ENCODE assay signal across 8 mouse cellular contexts in genomic region chr10:78575105-78575632, GRCm38 (mm10). TPM values are rescaled to one million over a fixed set of nuclear protein-coding genes. Genes with fewer than 3 reads are reported as not detected.
A peak's percentile ranks its signal among the peaks of the same experiment; 100 is the strongest.
DNase-seq lines count a peak whose midpoint lies in the region; ATAC-seq and TF ChIP-seq lines count a peak whose summit lies in the region.

No protein-coding gene starts in this region.

- TF ChIP-seq EP300 in heart, postnatal 0 days (IDR thresholded peaks at IDR 0.05; ENCODE audit: low read depth) = no peak

- peaks cover 37% of the 10 kb centered on the region for H3K36me3 ChIP-seq in heart, postnatal 0 days (replicated peaks; ENCODE audit: control insufficient read depth, insufficient read depth, low read length)
- H3K36me3 ChIP-seq in hindbrain, embryonic 14.5 days (replicated peaks; ENCODE audit: control insufficient read depth, insufficient read depth) = peaks cover 35% of the 10 kb centered on the region
- peaks cover 25% of the 10 kb centered on the region; the same call in 1 of the 2 replicates for H3K36me3 ChIP-seq in midbrain, embryonic 12.5 days

- peak overlapping the region; percentile 75 for H3K4me3 ChIP-seq in heart, postnatal 0 days (ENCODE audit: low read depth, low read length)
- peak overlapping the region; percentile 43 for H3K4me3 ChIP-seq in hindbrain, embryonic 14.5 days (replicated peaks; ENCODE audit: low read length)
- peak overlapping the region; percentile 64 for H3K4me3 ChIP-seq in midbrain, embryonic 12.5 days

- 7% methylated on average over 13 of the region's 13 CpGs for WGBS in heart, postnatal 0 days
- 18% methylated on average over 13 of the region's 13 CpGs for WGBS in hindbrain, embryonic 14.5 days
- WGBS in midbrain, embryonic 12.5 days = 18% methylated on average over 13 of the region's 13 CpGs

- H3K9ac ChIP-seq in heart, postnatal 0 days (replicated peaks; ENCODE audit: low read depth, low read length) = peak overlapping the region; percentile 65
- H3K9ac ChIP-seq in hindbrain, embryonic 14.5 days = peak overlapping the region; percentile 59
- peak overlapping the region; percentile 71 for H3K9ac ChIP-seq in midbrain, embryonic 12.5 days (replicated peaks)

- ATAC-seq in heart, postnatal 0 days (ENCODE audit: insufficient read depth, low read depth) = peak; percentile 10; the same call in 1 of the 2 replicates
- ATAC-seq in hindbrain, embryonic 14.5 days (ENCODE audit: low FRiP score) = peak; percentile 47
- ATAC-seq in midbrain, embryonic 12.5 days (ENCODE audit: low FRiP score, low read depth) = peak; percentile 53

- H3K9me3 ChIP-seq in heart, postnatal 0 days (replicated peaks; ENCODE audit: control insufficient read depth, low read length) = no peaks in the 10 kb centered on the region
- no peaks in the 10 kb centered on the region for H3K9me3 ChIP-seq in hindbrain, embryonic 14.5 days (ENCODE audit: control insufficient read depth, low read length)
- H3K9me3 ChIP-seq in midbrain, embryonic 12.5 days = no peaks in the 10 kb centered on the region

- no peaks in the 10 kb centered on the region for H3K27me3 ChIP-seq in heart, postnatal 0 days (ENCODE audit: control insufficient read depth, insufficient read depth, low read length)
- no peaks in the 10 kb centered on the region for H3K27me3 ChIP-seq in hindbrain, embryonic 14.5 days (ENCODE audit: control insufficient read depth, insufficient read depth, low read length)
- no peaks in the 10 kb centered on the region for H3K27me3 ChIP-seq in midbrain, embryonic 12.5 days

- peak overlapping the region; percentile 98 for H3K27ac ChIP-seq in heart, postnatal 0 days (ENCODE audit: low read depth)
- H3K27ac ChIP-seq in hindbrain, embryonic 14.5 days = peak overlapping the region; percentile 76
- peak overlapping the region; percentile 72 for H3K27ac ChIP-seq in midbrain, embryonic 12.5 days (replicated peaks)

- H3K4me1 ChIP-seq in heart, postnatal 0 days (ENCODE audit: control insufficient read depth, insufficient read depth) = peaks cover 9% of the 10 kb centered on the region
- peaks cover 7% of the 10 kb centered on the region; the same call in 1 of the 2 replicates for H3K4me1 ChIP-seq in hindbrain, embryonic 14.5 days (replicated peaks; ENCODE audit: control insufficient read depth, insufficient read depth, low read length)
- H3K4me1 ChIP-seq in midbrain, embryonic 12.5 days = peaks cover 7% of the 10 kb centered on the region; the same call in 1 of the 2 replicates

- intact Hi-C loops in heart, postnatal 10 days (cut with DNase I) = loop anchor here (1.0 to 10.0 kb wide), 2 partner anchors 16 to 570 kb away; partner anchors contain the start of gene Syde1
- intact Hi-C loops in left cerebral cortex, postnatal 36 days (cut with DNase I) = no loop called here

- no peak for TF ChIP-seq CTCF in heart, postnatal 0 days (IDR thresholded peaks at IDR 0.05; ENCODE audit: low read depth)

- peak overlapping the region; percentile 88 for H3K4me2 ChIP-seq in heart, postnatal 0 days (ENCODE audit: low read depth, low read length)
- H3K4me2 ChIP-seq in hindbrain, embryonic 14.5 days (replicated peaks) = peak overlapping the region; percentile 59
- H3K4me2 ChIP-seq in midbrain, embryonic 12.5 days (replicated peaks) = peak overlapping the region; percentile 73

- DNase-seq in heart, postnatal 0 days (ENCODE audit: low spot score) = peak; percentile 19
- no peak for DNase-seq in heart, postnatal 10 days
- DNase-seq in NIH3T3 (ENCODE audit: low read depth) = peak; percentile 52
- no peak for DNase-seq in hindbrain, embryonic 14.5 days (ENCODE audit: low spot score)
- DNase-seq in left cerebral cortex, postnatal 36 days (ENCODE audit: low spot score in 2 of 2) = no peak
- DNase-seq in cerebellum, adult 11 months = no peak
- no peak for DNase-seq in gastrocnemius, adult 18-20 months (ENCODE audit: low spot score)

RNA-seq across cellular contexts. Expression of gene Ilvbl, which starts 1.0 kb away (rescaled TPM):
- total RNA-seq in heart, postnatal 0 days (2014; rRNA removed; ENCODE audit: low replicate concordance) = 58.4 and 62.1 TPM in 2 replicates
- 72.2 and 73.7 TPM in 2 replicates for polyA plus RNA-seq in heart, postnatal 0 days (2015; fragmentation: Nextera tagmentation; extraction: Ambion mirVana)
- 10 to 100 TPM; 50.4 to 53.2 TPM for total RNA-seq in heart, postnatal 10 days (2021)
- 42.7 and 46.0 TPM in 2 replicates for polyA plus RNA-seq in hindbrain, embryonic 14.5 days (2014; fragmentation: Nextera tagmentation; extraction: Ambion mirVana)
- polyA plus RNA-seq in midbrain, embryonic 12.5 days (2016; fragmentation: Nextera tagmentation; extraction: Ambion mirVana) = 37.5 and 43.6 TPM in 2 replicates
- 10 to 100 TPM; 30.2 to 33.2 TPM for total RNA-seq in left cerebral cortex, postnatal 36 days (2021)
- 10 to 100 TPM in 1 of 2 experiments, 1 to 10 TPM in 1; 7.9 to 14.8 TPM for total RNA-seq in gastrocnemius, adult 18-20 months (2021)

RNA-seq across cellular contexts. Expression of gene Syde1, which starts 16.6 kb away (rescaled TPM):
- total RNA-seq in heart, postnatal 0 days (2014; rRNA removed; ENCODE audit: low replicate concordance) = 25.3 and 27.9 TPM in 2 replicates
- 7.5 and 8.5 TPM in 2 replicates for polyA plus RNA-seq in heart, postnatal 0 days (2015; fragmentation: Nextera tagmentation; extraction: Ambion mirVana)
- total RNA-seq in heart, postnatal 10 days (2021) = 10 to 100 TPM; 17.7 to 18.6 TPM
- 3.6 and 4.2 TPM in 2 replicates for polyA plus RNA-seq in hindbrain, embryonic 14.5 days (2014; fragmentation: Nextera tagmentation; extraction: Ambion mirVana)
- polyA plus RNA-seq in midbrain, embryonic 12.5 days (2016; fragmentation: Nextera tagmentation; extraction: Ambion mirVana) = 7.4 and 8.8 TPM in 2 replicates
- 1 to 10 TPM; 5.9 to 6.4 TPM for total RNA-seq in left cerebral cortex, postnatal 36 days (2021)
- 1 to 10 TPM; 3.3 to 4.0 TPM for total RNA-seq in gastrocnemius, adult 18-20 months (2021)

RNA-seq across cellular contexts. Expression of gene Olfr1357, which starts 42.7 kb away (rescaled TPM):
- not detected in 2 replicates for total RNA-seq in heart, postnatal 0 days (2014; rRNA removed; ENCODE audit: low replicate concordance)
- not detected in 2 replicates for polyA plus RNA-seq in heart, postnatal 0 days (2015; fragmentation: Nextera tagmentation; extraction: Ambion mirVana)
- total RNA-seq in heart, postnatal 10 days (2021) = not detected
- polyA plus RNA-seq in hindbrain, embryonic 14.5 days (2014; fragmentation: Nextera tagmentation; extraction: Ambion mirVana) = not detected in 2 replicates
- polyA plus RNA-seq in midbrain, embryonic 12.5 days (2016; fragmentation: Nextera tagmentation; extraction: Ambion mirVana) = not detected in 2 replicates
- total RNA-seq in left cerebral cortex, postnatal 36 days (2021) = not detected
- total RNA-seq in gastrocnemius, adult 18-20 months (2021) = not detected

RNA-seq across cellular contexts. Expression of gene Olfr1358, which starts 57.9 kb away (rescaled TPM):
- not detected in 2 replicates for total RNA-seq in heart, postnatal 0 days (2014; rRNA removed; ENCODE audit: low replicate concordance)
- not detected in 2 replicates for polyA plus RNA-seq in heart, postnatal 0 days (2015; fragmentation: Nextera tagmentation; extraction: Ambion mirVana)
- not detected for total RNA-seq in heart, postnatal 10 days (2021)
- polyA plus RNA-seq in hindbrain, embryonic 14.5 days (2014; fragmentation: Nextera tagmentation; extraction: Ambion mirVana) = not detected in 2 replicates
- polyA plus RNA-seq in midbrain, embryonic 12.5 days (2016; fragmentation: Nextera tagmentation; extraction: Ambion mirVana) = not detected in 2 replicates
- total RNA-seq in left cerebral cortex, postnatal 36 days (2021) = not detected
- total RNA-seq in gastrocnemius, adult 18-20 months (2021) = not detected

Comparison
In these comparisons a context has a peak if more than half of its experiments do, and no peak if none do; other contexts are left out.
1. DNase-seq: peak in heart, postnatal 0 days (single experiment) and NIH3T3 (single experiment); none in heart, postnatal 10 days (0 of 2), hindbrain, embryonic 14.5 days (single experiment), left cerebral cortex, postnatal 36 days (0 of 2), cerebellum, adult 11 months (single experiment) and gastrocnemius, adult 18-20 months (single experiment).
2. Peak in every context shown above with its lines, with median percentiles within 50 percentile points of each other: ATAC-seq, H3K27ac ChIP-seq, H3K4me2 ChIP-seq, H3K4me3 ChIP-seq and H3K9ac ChIP-seq.